Mouse (Mus musculus): ENCODE data around the gene Ifit1bl2.
"Not testable (repeated sequence)": the region's sequence is repeated elsewhere in the genome, so short reads cannot be mapped to it uniquely, and the experiment has no call there.

Ifit1bl2 gene

GRCm38 (mm10) chr19:34640623-34641022, at the start of gene Ifit1bl2, which contains the start of gene Ifit1:
Ifit1bl2 (minus strand) TSS chr19:34640743.
Ifit1 (plus strand) TSS chr19:34640871.
- DNase-seq = peak in 1 of 2 experiments; percentile 17

- no peak for DNase-seq
Measured at GRCm38 (mm10) chr19:34685530-34685929, 45.0 kb upstream of the Ifit1bl2 start.

GRCm38 (mm10) chr19:34684857-34685256, 44.3 kb upstream of the Ifit1bl2 start:
- DNase-seq = peak; percentile 26

GRCm38 (mm10) chr19:34678428-34678827, 37.9 kb upstream of the Ifit1bl2 start:
- no peak for DNase-seq

GRCm38 (mm10) chr19:34673476-34673875, 32.9 kb upstream of the Ifit1bl2 start:
- no peak for DNase-seq

GRCm38 (mm10) chr19:34666127-34666526, 25.6 kb upstream of the Ifit1bl2 start:
- peak; percentile 48 to 57 for DNase-seq

- no peak for DNase-seq
Measured at GRCm38 (mm10) chr19:34662740-34663139, 22.2 kb upstream of the Ifit1bl2 start.

GRCm38 (mm10) chr19:34662067-34662507, 21.5 kb upstream of the Ifit1bl2 start:
- DNase-seq = peak; percentile 24 to 26

- no peak for DNase-seq
Measured at GRCm38 (mm10) chr19:34656511-34657298, 16.2 kb upstream of the Ifit1bl2 start.

GRCm38 (mm10) chr19:34655227-34655805, 14.8 kb upstream of the Ifit1bl2 start:
- no peak for DNase-seq

GRCm38 (mm10) chr19:34650997-34651396, 10.5 kb upstream of the Ifit1bl2 start:
- no peak for DNase-seq

GRCm38 (mm10) chr19:34650276-34650675, 9.7 kb upstream of the Ifit1bl2 start:
- no peak for DNase-seq

- not testable (repeated sequence) for DNase-seq
Measured at GRCm38 (mm10) chr19:34647630-34648029, 7.1 kb upstream of the Ifit1bl2 start.

- DNase-seq = no peak
Measured at GRCm38 (mm10) chr19:34642616-34643015, 2.1 kb upstream of the Ifit1bl2 start.

GRCm38 (mm10) chr19:34636933-34637557, 3.5 kb downstream of the Ifit1bl2 start:
- peak; percentile 31 to 46 for DNase-seq

GRCm38 (mm10) chr19:34633484-34633883, 7.1 kb downstream of the Ifit1bl2 start:
- no peak for DNase-seq

- DNase-seq = no peak
Measured at GRCm38 (mm10) chr19:34631487-34631886, 9.1 kb downstream of the Ifit1bl2 start.

GRCm38 (mm10) chr19:34627496-34627895, 13.0 kb downstream of the Ifit1bl2 start:
- no peak for DNase-seq

- no peak for DNase-seq
Measured at GRCm38 (mm10) chr19:34624663-34625062, 15.9 kb downstream of the Ifit1bl2 start.

- DNase-seq = no peak
Measured at GRCm38 (mm10) chr19:34623781-34624180, 16.8 kb downstream of the Ifit1bl2 start.

GRCm38 (mm10) chr19:34620871-34621270, 19.7 kb downstream of the Ifit1bl2 start:
- no peak for DNase-seq

- not testable (repeated sequence) for DNase-seq
Measured at GRCm38 (mm10) chr19:34612243-34613001, 28.1 kb downstream of the Ifit1bl2 start.

GRCm38 (mm10) chr19:34610118-34610517, 30.4 kb downstream of the Ifit1bl2 start:
- not testable (repeated sequence) for DNase-seq
